ENCODE assay signal across 14 mouse cellular contexts in the genomic region with DNA sequence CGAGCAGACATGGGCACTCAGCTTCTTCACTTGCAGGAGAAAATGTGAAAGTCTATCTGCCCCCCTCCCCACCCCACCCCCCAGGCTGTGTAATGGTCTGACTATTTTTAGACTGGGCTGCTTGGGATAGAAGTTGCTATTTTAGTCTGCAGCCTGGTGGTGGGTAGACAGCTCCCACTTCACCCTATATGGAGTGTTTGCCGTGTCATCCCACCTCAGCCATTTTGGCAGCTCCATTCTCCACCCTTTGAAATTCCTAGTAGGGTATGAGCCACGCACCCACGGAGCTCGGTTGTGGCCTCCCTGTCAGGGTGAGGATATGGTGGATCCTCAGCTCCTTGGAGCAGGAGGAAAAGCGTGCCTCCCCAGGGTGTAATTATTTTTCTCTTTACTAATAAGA. TPM values are rescaled to one million over a fixed set of nuclear protein-coding genes. Genes with fewer than 3 reads are reported as not detected.
DNase-seq lines count a peak whose midpoint lies in the region; ATAC-seq and TF ChIP-seq lines count a peak whose summit lies in the region.
"Had no signal": no experiment of that assay in that cellular context is flagged by ENCODE, and none has a peak within 500 bp of the region (broad histone marks: within the 10 kb centered on the region; RNA-seq: fewer than 3 reads in every experiment).

No protein-coding gene starts in this region.

- no peak for DNase-seq in kidney, postnatal 0 days (ENCODE audit: low spot score)
- peak; percentile 40 to 44 for DNase-seq in right cerebral cortex, adult 2 months (ENCODE audit: low spot score in 2 of 2)
- DNase-seq in cerebellum, adult 11-12 months, result no peak
- DNase-seq in B cell, adult 2 months, result no peak
- DNase-seq: adrenal gland, adult 8-10 months; cerebellum, adult 8-10 months; layer of hippocampus, adult 9-11 months; liver had no signal

- H3K4me1 ChIP-seq in kidney, postnatal 0 days (replicated peaks; ENCODE audit: insufficient read depth, low read length), result peaks cover 11% of the 10 kb centered on the region; the same call in 1 of the 2 replicates
- H3K4me1 ChIP-seq in kidney, embryonic 15.5 days, result peaks cover 34% of the 10 kb centered on the region
- H3K4me1 ChIP-seq in cortical plate, adult 2 months (ENCODE audit: control insufficient read depth, insufficient read depth, low read length), result peaks cover 16% of the 10 kb centered on the region
- peaks cover 59% of the 10 kb centered on the region for H3K4me1 ChIP-seq in heart, embryonic 11.5 days (ENCODE audit: control insufficient read depth, insufficient read depth, low read length)

- no peak overlapping the region for H3K4me2 ChIP-seq in kidney, postnatal 0 days (ENCODE audit: low read length)
- H3K4me2 ChIP-seq in kidney, embryonic 15.5 days, result no peak overlapping the region
- H3K4me2 ChIP-seq in heart, embryonic 11.5 days, result peak overlapping the region; percentile 45
- H3K4me2 ChIP-seq: hindbrain, embryonic 15.5 days had no signal

- no peaks in the 10 kb centered on the region for H3K27me3 ChIP-seq in kidney, postnatal 0 days (ENCODE audit: insufficient read depth, low read length)
- no peaks in the 10 kb centered on the region for H3K27me3 ChIP-seq in kidney, embryonic 15.5 days
- H3K27me3 ChIP-seq in heart, embryonic 11.5 days (ENCODE audit: control insufficient read depth, insufficient read depth, low read length), result no peaks in the 10 kb centered on the region
- H3K27me3 ChIP-seq: hindbrain, embryonic 15.5 days had no signal

- no peak overlapping the region for H3K4me3 ChIP-seq in kidney, postnatal 0 days (replicated peaks; ENCODE audit: low read depth, low read length)
- no peak overlapping the region for H3K4me3 ChIP-seq in kidney, embryonic 15.5 days (replicated peaks)
- no peak overlapping the region for H3K4me3 ChIP-seq in cortical plate, adult 2 months (ENCODE audit: insufficient read depth, low read length)
- no peak overlapping the region for H3K4me3 ChIP-seq in heart, embryonic 11.5 days (ENCODE audit: low read depth, low read length)
- H3K4me3 ChIP-seq: hindbrain, embryonic 15.5 days; midbrain, embryonic 10.5 days had no signal

- TF ChIP-seq CTCF in kidney, postnatal 0 days (IDR thresholded peaks at IDR 0.05; ENCODE audit: low read depth), result no peak
- no peak for TF ChIP-seq CTCF in cortical plate, adult 2 months (IDR thresholded peaks at IDR 0.05; ENCODE audit: extremely low read depth, insufficient read depth, low read length)

- H3K9me3 ChIP-seq in kidney, postnatal 0 days (replicated peaks; ENCODE audit: low read length), result no peaks in the 10 kb centered on the region
- H3K9me3 ChIP-seq in kidney, embryonic 15.5 days (replicated peaks), result no peaks in the 10 kb centered on the region
- no peaks in the 10 kb centered on the region for H3K9me3 ChIP-seq in heart, embryonic 11.5 days (replicated peaks; ENCODE audit: control insufficient read depth, low read length)
- H3K9me3 ChIP-seq: hindbrain, embryonic 15.5 days; midbrain, embryonic 10.5 days had no signal

- H3K36me3 ChIP-seq in kidney, postnatal 0 days (ENCODE audit: insufficient read depth, low read length), result peaks cover 13% of the 10 kb centered on the region; the same call in 1 of the 2 replicates
- peaks cover 16% of the 10 kb centered on the region for H3K36me3 ChIP-seq in kidney, embryonic 15.5 days
- H3K36me3 ChIP-seq in heart, embryonic 11.5 days (ENCODE audit: control insufficient read depth, insufficient read depth, low read length), result no peaks in the 10 kb centered on the region

- no peak for TF ChIP-seq POLR2A in cortical plate, adult 2 months (IDR thresholded peaks at IDR 0.05; ENCODE audit: extremely low read depth, insufficient read depth, low read length)

- no peak overlapping the region for H3K27ac ChIP-seq in kidney, postnatal 0 days
- no peak overlapping the region for H3K27ac ChIP-seq in kidney, embryonic 15.5 days
- H3K27ac ChIP-seq in cortical plate, adult 2 months (ENCODE audit: insufficient read depth, low read length), result peak overlapping the region; percentile 84; the same call in 1 of the 2 replicates
- H3K27ac ChIP-seq in heart, embryonic 11.5 days (ENCODE audit: low read depth, low read length), result peak overlapping the region; percentile 92
- H3K27ac ChIP-seq: hindbrain, embryonic 15.5 days; midbrain, embryonic 10.5 days had no signal

- H3K9ac ChIP-seq in kidney, postnatal 0 days (ENCODE audit: low read depth, low read length), result no peak overlapping the region
- no peak overlapping the region for H3K9ac ChIP-seq in kidney, embryonic 15.5 days
- H3K9ac ChIP-seq in heart, embryonic 11.5 days (ENCODE audit: low read depth, low read length), result peak overlapping the region; percentile 47; the same call in 1 of the 2 replicates
- H3K9ac ChIP-seq: hindbrain, embryonic 15.5 days had no signal

- WGBS in kidney, postnatal 0 days, result 67% methylated on average over 6 of the region's 6 CpGs
- WGBS in kidney, embryonic 15.5 days, result 68% methylated on average over 6 of the region's 6 CpGs
- 35% methylated on average over 6 of the region's 6 CpGs for WGBS in heart, embryonic 11.5 days (ENCODE audit: insufficient replicate concordance)

- ATAC-seq in kidney, postnatal 0 days (replicated peaks; ENCODE audit: low FRiP score, low read depth), result 0 out of 2 replicates have a peak, but pooled peaks have one; percentile 29
- no peak for ATAC-seq in kidney, embryonic 15.5 days (replicated peaks; ENCODE audit: low FRiP score)
- ATAC-seq in heart, embryonic 11.5 days (replicated peaks; ENCODE audit: insufficient number of reproducible peaks, low FRiP score, low TSS enrichment), result peak; percentile 80
- no peak for ATAC-seq in megakaryocyte progenitor cell, adult 5-6 weeks (replicated peaks; ENCODE audit: poor library complexity)

RNA-seq across cellular contexts. Expression of a gene that starts 6.4 kb away (rescaled TPM):
- polyA plus RNA-seq in kidney, postnatal 0 days (2015; fragmentation: Nextera tagmentation; extraction: Ambion mirVana), result 29.8 and 32.6 TPM in 2 replicates
- 36.6 and 38.0 TPM in 2 replicates for polyA plus RNA-seq in kidney, embryonic 15.5 days (2015; fragmentation: Nextera tagmentation; extraction: Ambion mirVana)
- polyA plus RNA-seq in cortical plate, adult 2 months (2012; rRNA removed), result 164 and 173 TPM in 2 replicates
- polyA plus RNA-seq in heart, embryonic 11.5 days (2014; fragmentation: Nextera tagmentation; extraction: Ambion mirVana), result 76.1 and 93.0 TPM in 2 replicates
- total RNA-seq in megakaryocyte progenitor cell, adult 5-6 weeks (2015), result 19.0 and 20.5 TPM in 2 replicates
- 16.0 and 17.7 TPM in 2 replicates for total RNA-seq in megakaryocyte progenitor cell, adult 5-6 weeks (2017)

Comparison
In these comparisons a context has a peak if more than half of its experiments do, and no peak if none do; other contexts are left out.
1. ATAC-seq: peak in kidney, postnatal 0 days (single experiment) and heart, embryonic 11.5 days (single experiment); none in kidney, embryonic 15.5 days (single experiment) and megakaryocyte progenitor cell, adult 5-6 weeks (single experiment).
2. DNase-seq: peak in right cerebral cortex, adult 2 months (2 of 2); none in kidney, postnatal 0 days (single experiment), cerebellum, adult 11-12 months (single experiment) and B cell, adult 2 months (0 of 2).
3. H3K27ac ChIP-seq: peak in cortical plate, adult 2 months (single experiment) and heart, embryonic 11.5 days (single experiment); none in kidney, postnatal 0 days (single experiment) and kidney, embryonic 15.5 days (single experiment).